Mouse (Mus musculus) adipocyte (in vitro differentiated cells): Measurements from ENCODE around the gene Rxrb.
A peak's percentile ranks its signal among the peaks of the same experiment; 100 is the strongest.

ENCODE experiments used
- DNase-seq: peaks from one replicate; pipeline ENCODE4 v3.0.0-alpha.2; 2016; ENCODE audit warnings: low spot score

Rxrb gene

GRCm38 (mm10) chr17:34025756-34026151 lies 5.9 kb upstream of the Rxrb start:
- DNase-seq = no peak

GRCm38 (mm10) chr17:34026221-34026620 lies 5.4 kb upstream of the Rxrb start:
- no peak for DNase-seq

- DNase-seq = no peak
Observed at GRCm38 (mm10) chr17:34026917-34027655, 4.5 kb upstream of the Rxrb start.

- peak; percentile 91 for DNase-seq
Observed at GRCm38 (mm10) chr17:34027656-34028223, 3.9 kb upstream of the Rxrb start, which contains the start of gene H2-Ke6. TSS of gene H2-Ke6 (minus strand) at chr17:34028060.

- DNase-seq = no peak
Observed at GRCm38 (mm10) chr17:34028501-34029149, 3.0 kb upstream of the Rxrb start.

GRCm38 (mm10) chr17:34029150-34029889 lies 2.3 kb upstream of the Rxrb start:
- no peak for DNase-seq

GRCm38 (mm10) chr17:34029890-34030595 lies 1.6 kb upstream of the Rxrb start:
- peak; percentile 50 for DNase-seq

- DNase-seq = peak; percentile 50
Observed at GRCm38 (mm10) chr17:34030861-34031326, 718 bp upstream of the Rxrb start.

- DNase-seq = peak; percentile 73
Observed at GRCm38 (mm10) chr17:34032174-34032632, 591 bp downstream of the Rxrb start.

- DNase-seq = no peak
Observed at GRCm38 (mm10) chr17:34032806-34033205, 1.2 kb downstream of the Rxrb start.

GRCm38 (mm10) chr17:34033441-34033840 lies 1.8 kb downstream of the Rxrb start:
- no peak for DNase-seq

GRCm38 (mm10) chr17:34034064-34034463 lies 2.5 kb downstream of the Rxrb start:
- DNase-seq = peak; percentile 85

GRCm38 (mm10) chr17:34035517-34035916 lies 3.9 kb downstream of the Rxrb start:
- DNase-seq = no peak

GRCm38 (mm10) chr17:34036647-34037046 lies 5.0 kb downstream of the Rxrb start:
- DNase-seq = peak; percentile 78

GRCm38 (mm10) chr17:34037241-34037640 lies 5.6 kb downstream of the Rxrb start:
- DNase-seq = no peak

- DNase-seq = no peak
Observed at GRCm38 (mm10) chr17:34038440-34038839, 6.8 kb downstream of the Rxrb start.

- DNase-seq = no peak
Observed at GRCm38 (mm10) chr17:34038878-34039561, 7.4 kb downstream of the Rxrb start, which contains the start of gene Col11a2. TSS of gene Col11a2 (plus strand) at chr17:34039437.

- peak; percentile 68 for DNase-seq
Observed at GRCm38 (mm10) chr17:34039562-34040450, 8.2 kb downstream of the Rxrb start.

- no peak for DNase-seq
Observed at GRCm38 (mm10) chr17:34045941-34046340, 14.3 kb downstream of the Rxrb start.
